Comparison of ENCODE assay signal across 8 mouse cellular contexts in the genomic region with DNA sequence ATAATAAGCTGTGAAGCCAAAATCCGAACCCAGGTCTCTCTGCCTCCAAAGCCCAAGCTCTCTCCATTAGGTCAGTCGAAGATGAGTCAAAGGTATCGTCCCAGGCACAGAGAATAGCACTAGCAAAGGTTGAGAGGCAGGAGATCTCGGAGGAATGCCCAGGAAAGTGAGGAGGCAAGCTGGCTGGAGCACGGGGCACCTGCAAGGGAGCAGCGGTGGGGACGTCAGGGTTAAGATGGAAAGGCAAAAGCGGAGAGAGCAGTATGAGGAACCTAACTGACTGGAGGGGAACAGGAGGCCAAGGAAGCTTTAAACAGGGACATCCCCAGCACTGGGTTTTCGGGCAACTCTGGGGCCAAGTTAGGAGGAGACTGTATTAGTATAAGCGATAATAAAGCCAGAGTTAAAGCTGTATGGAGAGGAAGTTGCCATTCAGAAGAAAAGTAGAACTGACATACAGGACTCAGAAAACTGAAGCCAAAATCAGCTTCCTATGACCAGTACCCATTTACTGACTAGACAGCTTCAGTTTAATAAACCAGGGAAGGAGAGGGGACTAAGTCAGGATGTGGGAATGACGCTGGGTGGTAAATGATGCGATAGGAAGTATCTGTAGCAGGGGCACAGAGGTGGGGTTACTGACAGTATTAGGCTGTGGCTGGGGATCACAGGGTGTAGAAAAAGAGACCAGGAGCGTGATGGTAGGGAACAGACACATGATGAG. TPM values are rescaled to one million over a fixed set of nuclear protein-coding genes. Genes with fewer than 3 reads are reported as not detected.
A peak's percentile ranks its signal among the peaks of the same experiment; 100 is the strongest.
DNase-seq lines count a peak whose midpoint lies in the region; ATAC-seq and TF ChIP-seq lines count a peak whose summit lies in the region.

No protein-coding gene starts in this region.

- WGBS in kidney, embryonic 16.5 days = 66% methylated on average over 13 of the region's 13 CpGs
- WGBS in intestine, embryonic 15.5 days = 60% methylated on average over 13 of the region's 13 CpGs

- no peak for DNase-seq in kidney, adult 11 months
- no peak for DNase-seq in layer of hippocampus, adult 8-10 months (ENCODE audit: low spot score in 2 of 2)
- no peak for DNase-seq in frontal cortex, postnatal 14 days (ENCODE audit: low spot score in 2 of 2)
- no peak for DNase-seq in thymus, postnatal 10 days (ENCODE audit: low spot score in 2 of 2)

- H3K27me3 ChIP-seq in kidney, embryonic 16.5 days (ENCODE audit: insufficient read depth, low read length) = no peaks in the 10 kb centered on the region
- no peaks in the 10 kb centered on the region for H3K27me3 ChIP-seq in intestine, embryonic 15.5 days (replicated peaks)
- no peaks in the 10 kb centered on the region for H3K27me3 ChIP-seq in myocyte (ENCODE audit: control insufficient read depth, insufficient read depth, insufficient read length)

- peak overlapping the region; percentile 82 for H3K4me3 ChIP-seq in kidney, embryonic 16.5 days (ENCODE audit: low read length)
- H3K4me3 ChIP-seq in brown adipose tissue, adult 24 weeks (ENCODE audit: insufficient read depth, low read depth, low read length) = peak overlapping the region; percentile 92
- peak overlapping the region; percentile 65 for H3K4me3 ChIP-seq in intestine, embryonic 15.5 days (replicated peaks)
- peak overlapping the region; percentile 82 for H3K4me3 ChIP-seq in myocyte

- no peaks in the 10 kb centered on the region for H3K9me3 ChIP-seq in kidney, embryonic 16.5 days (ENCODE audit: low read length)
- no peaks in the 10 kb centered on the region for H3K9me3 ChIP-seq in intestine, embryonic 15.5 days

- H3K9ac ChIP-seq in kidney, embryonic 16.5 days (replicated peaks; ENCODE audit: low read length) = peak overlapping the region; percentile 95
- peak overlapping the region; percentile 32 for H3K9ac ChIP-seq in intestine, embryonic 15.5 days

- ATAC-seq in kidney, embryonic 16.5 days (ENCODE audit: low FRiP score, low TSS enrichment) = no peak
- no peak for ATAC-seq in intestine, embryonic 15.5 days

- peaks cover 58% of the 10 kb centered on the region for H3K79me2 ChIP-seq in myocyte (ENCODE audit: control insufficient read depth, insufficient read depth)

- H3K4me1 ChIP-seq in kidney, embryonic 16.5 days (ENCODE audit: insufficient read depth, low read length) = peaks cover 56% of the 10 kb centered on the region
- H3K4me1 ChIP-seq in brown adipose tissue, adult 24 weeks (ENCODE audit: control insufficient read depth, insufficient read depth, insufficient read length, low read length) = peaks cover 26% of the 10 kb centered on the region
- peaks cover 52% of the 10 kb centered on the region for H3K4me1 ChIP-seq in intestine, embryonic 15.5 days (replicated peaks)

- peak overlapping the region; percentile 88 for H3ac ChIP-seq in myocyte (ENCODE audit: control insufficient read depth, insufficient read length)

- H3K36me3 ChIP-seq in kidney, embryonic 16.5 days (ENCODE audit: insufficient read depth, low read length) = peaks cover 23% of the 10 kb centered on the region
- H3K36me3 ChIP-seq in intestine, embryonic 15.5 days = peaks cover 23% of the 10 kb centered on the region
- peaks cover 25% of the 10 kb centered on the region for H3K36me3 ChIP-seq in myocyte (ENCODE audit: control insufficient read depth, insufficient read depth)

- peak overlapping the region; percentile 73 for H3K4me2 ChIP-seq in kidney, embryonic 16.5 days (replicated peaks; ENCODE audit: low read depth, low read length)
- H3K4me2 ChIP-seq in intestine, embryonic 15.5 days (replicated peaks) = peak overlapping the region; percentile 76
- H3K4me2 ChIP-seq in myocyte (ENCODE audit: low read depth) = peak overlapping the region; percentile 96

- peak overlapping the region; percentile 100 for H3K27ac ChIP-seq in kidney, embryonic 16.5 days (ENCODE audit: low read length)
- peak overlapping the region; percentile 77 for H3K27ac ChIP-seq in brown adipose tissue, adult 24 weeks (replicated peaks; ENCODE audit: low read depth, low read length)
- peak overlapping the region; percentile 69 for H3K27ac ChIP-seq in intestine, embryonic 15.5 days

- peak; percentile 41 for TF ChIP-seq POLR2A in myocyte (IDR thresholded peaks at IDR 0.05; ENCODE audit: insufficient read length, low read depth)

TF ChIP-seq in myocyte, 11 proteins besides CTCF, POLR2A, EP300 and RAD21:
- TF ChIP-seq TCF3 (IDR thresholded peaks at IDR 0.05; ENCODE audit: insufficient read length, low read depth) (no peak), CEBPB (IDR thresholded peaks at IDR 0.05; ENCODE audit: insufficient read depth, poor library complexity, severe bottlenecking) (peak; percentile 90), MYOD1 (IDR thresholded peaks at IDR 0.05; ENCODE audit: control insufficient read depth in 1 of 3, insufficient read length in 2 of 3, low read depth in 2 of 3) (peak in 2 of 3 experiments; percentile 85 to 90), USF1 (IDR thresholded peaks at IDR 0.05; ENCODE audit: low read depth) (peak; percentile 22), POLR2AphosphoS2 (IDR thresholded peaks at IDR 0.05; ENCODE audit: insufficient read length, low read depth) (peak; percentile 11)

RNA-seq across cellular contexts. Expression of a gene that starts 2.5 kb away (rescaled TPM):
- polyA plus RNA-seq in kidney, embryonic 16.5 days (2015; fragmentation: Nextera tagmentation; extraction: Ambion mirVana) = 80.2 and 83.0 TPM in 2 replicates
- 18.1 TPM in 2 replicates for polyA plus RNA-seq in brown adipose tissue, adult 24 weeks (2012; ENCODE audit: insufficient read depth, insufficient read length, missing spikeins)
- 62.7 and 69.5 TPM in 2 replicates for polyA plus RNA-seq in intestine, embryonic 15.5 days (2015; fragmentation: Nextera tagmentation; extraction: Ambion mirVana)
- polyA plus RNA-seq in myocyte (2012; fragmentation: generic; extraction: Trizol) = 73.9 TPM
- total RNA-seq in layer of hippocampus, adult 8-10 months (2022) = 10 to 100 TPM; 63.3 to 89.5 (median 69.0) TPM

RNA-seq across cellular contexts. Expression of a gene that starts 2.8 kb away (rescaled TPM):
- polyA plus RNA-seq in kidney, embryonic 16.5 days (2015; fragmentation: Nextera tagmentation; extraction: Ambion mirVana) = 66.5 and 69.1 TPM in 2 replicates
- polyA plus RNA-seq in brown adipose tissue, adult 24 weeks (2012; ENCODE audit: insufficient read depth, insufficient read length, missing spikeins) = 55.6 and 61.1 TPM in 2 replicates
- polyA plus RNA-seq in intestine, embryonic 15.5 days (2015; fragmentation: Nextera tagmentation; extraction: Ambion mirVana) = 61.4 and 61.9 TPM in 2 replicates
- polyA plus RNA-seq in myocyte (2012; fragmentation: generic; extraction: Trizol) = 225 TPM
- total RNA-seq in layer of hippocampus, adult 8-10 months (2022) = 10 to 100 TPM; 39.3 to 62.9 (median 50.6) TPM

RNA-seq across cellular contexts. Expression of a gene that starts 18.8 kb away (rescaled TPM):
- polyA plus RNA-seq in kidney, embryonic 16.5 days (2015; fragmentation: Nextera tagmentation; extraction: Ambion mirVana) = 32.3 and 33.0 TPM in 2 replicates
- polyA plus RNA-seq in brown adipose tissue, adult 24 weeks (2012; ENCODE audit: insufficient read depth, insufficient read length, missing spikeins) = 14.6 and 17.2 TPM in 2 replicates
- polyA plus RNA-seq in intestine, embryonic 15.5 days (2015; fragmentation: Nextera tagmentation; extraction: Ambion mirVana) = 20.9 and 23.3 TPM in 2 replicates
- polyA plus RNA-seq in myocyte (2012; fragmentation: generic; extraction: Trizol) = 28.6 TPM
- 10 to 100 TPM; 46.2 to 69.0 (median 51.0) TPM for total RNA-seq in layer of hippocampus, adult 8-10 months (2022)

RNA-seq across cellular contexts. Expression of a gene that starts 19.0 kb away (rescaled TPM):
- 25.8 and 26.3 TPM in 2 replicates for polyA plus RNA-seq in kidney, embryonic 16.5 days (2015; fragmentation: Nextera tagmentation; extraction: Ambion mirVana)
- 2.3 and 3.6 TPM in 2 replicates for polyA plus RNA-seq in brown adipose tissue, adult 24 weeks (2012; ENCODE audit: insufficient read depth, insufficient read length, missing spikeins)
- polyA plus RNA-seq in intestine, embryonic 15.5 days (2015; fragmentation: Nextera tagmentation; extraction: Ambion mirVana) = 13.7 and 15.4 TPM in 2 replicates
- polyA plus RNA-seq in myocyte (2012; fragmentation: generic; extraction: Trizol) = 5.9 TPM
- total RNA-seq in layer of hippocampus, adult 8-10 months (2022) = 10 to 100 TPM; 58.7 to 64.7 (median 60.9) TPM

RNA-seq across cellular contexts. Expression of a gene that starts 24.6 kb away (rescaled TPM):
- 0.89 and 3.1 TPM in 2 replicates for polyA plus RNA-seq in kidney, embryonic 16.5 days (2015; fragmentation: Nextera tagmentation; extraction: Ambion mirVana)
- 1.5 TPM in 1 of 2 replicates, not detected in the other for polyA plus RNA-seq in brown adipose tissue, adult 24 weeks (2012; ENCODE audit: insufficient read depth, insufficient read length, missing spikeins)
- 0.75 TPM in 1 of 2 replicates, not detected in the other for polyA plus RNA-seq in intestine, embryonic 15.5 days (2015; fragmentation: Nextera tagmentation; extraction: Ambion mirVana)
- not detected for polyA plus RNA-seq in myocyte (2012; fragmentation: generic; extraction: Trizol)
- not detected for total RNA-seq in layer of hippocampus, adult 8-10 months (2022)
